Mouse (Mus musculus) inflammation-experienced regulatory T-cells, adult 16 weeks (primary cell): ENCODE data around the gene Sytl5. TPM values are rescaled to one million over a fixed set of nuclear protein-coding genes. Genes with fewer than 3 reads are reported as not detected.

Experiments
- polyA plus RNA-seq: library from polyadenylated mRNA; unstranded; fragments of 100-300 nt; shearing (Covaris generic); gene quantifications from one replicate; pipeline ENCODE4 v1.2.1, GENCODE M21; 2017

The Sytl5 gene
- polyA plus RNA-seq = not detected

GRCm38 (mm10) chrX:9885322-9885721 lies at the start of gene Sytl5:
Sytl5 (plus strand) TSS chrX:9885622.

GRCm38 (mm10) chrX:9846628-9847027 lies 38.8 kb upstream of the Sytl5 start, which contains the start of gene Hypm:
Hypm (plus strand) TSS chrX:9846928.

GRCm38 (mm10) chrX:9849403-9849802 lies 36.0 kb upstream of the Sytl5 start, which contains the start of gene H2al3:
H2al3 (plus strand) TSS chrX:9849703.

Other genes starting within 250 kb of the Sytl5 start
- gene Dynlt3, start 222.6 kb upstream of the Sytl5 start, polyA plus RNA-seq = 58.1 TPM
- not detected for gene Hypm, start 38.7 kb upstream of the Sytl5 start, polyA plus RNA-seq
- gene H2al3, start 35.9 kb upstream of the Sytl5 start, polyA plus RNA-seq = not detected
- gene Srpx, start 232.1 kb downstream of the Sytl5 start, polyA plus RNA-seq = not detected